Mouse (Mus musculus) kidney, postnatal 14 days (tissue): ENCODE results near the gene Cux1.
A peak's percentile ranks its signal among the peaks of the same experiment; 100 is the strongest.

ENCODE experiments used
- DNase-seq: peaks from one replicate; pipeline ENCODE4 v3.0.0; 2022; ENCODE audit warnings: mixed read lengths

Cux1 gene

DNA sequence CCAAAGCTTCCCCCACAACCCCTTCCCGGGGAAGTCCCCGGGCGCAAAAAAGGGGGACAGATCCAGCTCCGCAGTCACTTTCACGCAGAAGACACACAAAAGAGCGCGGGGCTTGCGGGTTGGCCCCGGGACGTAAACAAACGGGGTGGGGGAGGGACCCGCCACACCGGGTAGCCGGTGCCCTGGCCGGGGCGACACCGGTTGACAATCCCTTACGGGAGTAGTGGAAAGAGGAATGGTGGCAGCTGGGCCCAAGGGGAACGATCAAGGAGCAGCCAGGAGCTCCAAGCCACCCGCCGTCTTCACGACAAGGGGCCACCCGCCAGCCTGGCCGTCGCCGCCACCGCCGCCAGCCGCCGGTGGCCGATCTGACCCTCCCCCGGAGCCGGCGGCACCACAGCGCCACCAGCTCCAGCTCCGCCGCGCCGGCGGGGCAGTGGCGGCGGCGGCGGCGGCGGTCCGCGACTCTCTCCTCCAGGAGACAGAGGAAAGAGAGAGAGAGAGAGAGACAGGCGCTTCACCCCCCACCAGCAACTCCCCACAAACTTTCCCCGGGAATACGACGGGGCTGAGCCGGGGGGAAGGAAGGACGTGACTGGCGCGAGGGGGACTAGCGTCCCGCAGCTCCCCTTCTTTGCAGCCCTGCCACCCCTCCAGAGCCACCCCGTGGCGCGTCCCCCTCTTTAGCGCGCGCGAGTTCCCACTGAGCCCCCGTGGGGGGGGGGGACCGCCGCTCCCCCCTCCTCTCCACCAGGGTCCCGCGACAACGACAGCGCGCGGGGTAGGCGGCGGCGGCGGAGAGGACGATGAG lies 1.1 kb downstream of the Cux1 start:
- peak; percentile 82 for DNase-seq

DNA sequence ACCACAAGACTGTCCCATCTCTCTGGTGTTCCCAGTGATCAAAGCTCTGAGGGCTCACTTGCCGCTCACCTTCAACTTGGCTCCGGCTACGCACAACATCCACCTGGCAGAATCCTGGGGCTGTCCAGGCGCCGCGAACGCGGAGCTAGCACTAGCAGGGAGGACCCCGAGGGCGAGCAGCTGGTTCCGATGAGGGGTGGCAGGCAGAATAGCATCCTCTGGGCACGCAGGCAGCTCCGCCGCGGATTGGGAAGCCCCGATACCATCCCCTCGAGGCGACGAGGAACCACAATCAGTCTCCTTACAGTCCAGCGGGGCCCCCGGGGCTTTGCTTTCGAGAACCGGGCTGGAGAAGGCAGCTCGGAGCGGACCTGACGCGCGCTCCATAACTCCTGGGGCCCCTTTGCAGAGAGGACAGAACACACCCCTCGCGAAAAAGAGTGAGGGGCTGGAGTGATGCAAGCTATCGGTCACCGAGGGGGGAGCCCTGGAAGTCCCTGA lies 1.9 kb downstream of the Cux1 start:
- DNase-seq, result peak; percentile 58

DNA sequence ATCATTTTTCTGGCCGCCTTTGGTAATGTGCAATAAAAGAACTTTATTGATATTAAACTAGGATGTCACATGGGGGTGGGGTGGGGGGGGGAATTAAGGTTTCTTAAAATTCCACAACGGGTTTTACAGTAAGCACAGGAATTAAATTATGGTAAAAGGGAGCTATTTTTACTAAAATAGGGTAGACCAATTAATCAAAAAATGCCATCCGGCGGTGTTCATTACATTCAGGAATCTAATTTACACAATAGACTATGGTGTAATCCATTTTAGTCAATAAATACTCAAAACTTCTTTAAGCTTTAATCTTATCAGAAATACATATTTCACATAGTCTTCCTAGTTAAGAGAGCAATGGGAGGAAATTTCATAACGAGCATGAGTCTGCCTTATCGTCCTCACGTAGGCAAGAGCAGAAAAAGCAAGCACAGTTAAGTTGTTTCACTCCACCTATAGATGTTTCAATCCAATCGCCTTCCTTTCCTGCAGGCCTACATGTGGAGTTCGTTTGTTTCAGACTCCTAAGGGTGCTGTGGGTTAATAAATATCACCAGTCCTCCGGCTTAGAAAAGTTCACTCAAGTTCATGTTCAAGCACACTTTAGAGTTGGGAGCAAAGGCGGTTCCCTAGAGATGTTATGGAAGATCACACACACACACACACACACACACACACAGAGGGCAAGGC lies 2.5 kb downstream of the Cux1 start:
- DNase-seq, result no peak

DNA sequence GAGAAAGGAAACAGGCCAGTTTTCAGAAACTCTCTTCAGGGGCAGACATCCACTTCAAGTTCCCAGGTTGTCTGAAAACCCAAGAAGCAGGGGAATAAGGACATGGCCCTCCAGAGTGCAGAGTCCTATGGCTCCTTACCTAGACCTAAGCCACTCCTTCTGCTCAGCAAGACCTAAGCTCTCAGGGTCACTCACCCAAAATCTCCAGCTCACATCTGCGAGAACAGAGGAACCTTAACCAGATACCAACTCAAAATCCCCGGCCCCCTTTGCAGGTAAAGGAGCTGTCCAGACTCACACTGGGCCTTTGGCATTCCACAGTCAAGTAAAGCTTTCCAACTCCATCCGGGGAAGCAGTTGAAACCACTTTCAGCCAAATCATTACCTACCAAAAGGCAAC lies 3.3 kb downstream of the Cux1 start:
- no peak for DNase-seq

DNA sequence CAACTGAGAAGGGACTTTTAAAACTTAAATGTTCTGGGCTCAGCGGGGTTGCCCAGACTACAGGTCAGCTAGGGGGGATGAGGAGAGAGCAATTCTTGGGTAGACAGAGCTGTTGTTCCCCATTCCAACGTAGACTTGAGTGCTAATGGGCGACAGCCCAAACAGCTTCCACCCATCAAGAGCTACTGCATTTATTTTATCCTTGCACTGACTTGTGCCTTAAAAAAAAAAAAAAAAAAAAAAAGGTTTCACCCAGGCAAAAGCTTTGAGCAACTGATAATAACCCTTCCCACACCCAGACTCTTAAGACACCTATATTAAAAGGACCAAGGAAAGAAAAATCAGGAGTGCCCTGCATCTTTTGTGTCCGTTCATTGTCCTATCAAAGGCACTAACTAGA lies 4.2 kb downstream of the Cux1 start:
- DNase-seq, result no peak

DNA sequence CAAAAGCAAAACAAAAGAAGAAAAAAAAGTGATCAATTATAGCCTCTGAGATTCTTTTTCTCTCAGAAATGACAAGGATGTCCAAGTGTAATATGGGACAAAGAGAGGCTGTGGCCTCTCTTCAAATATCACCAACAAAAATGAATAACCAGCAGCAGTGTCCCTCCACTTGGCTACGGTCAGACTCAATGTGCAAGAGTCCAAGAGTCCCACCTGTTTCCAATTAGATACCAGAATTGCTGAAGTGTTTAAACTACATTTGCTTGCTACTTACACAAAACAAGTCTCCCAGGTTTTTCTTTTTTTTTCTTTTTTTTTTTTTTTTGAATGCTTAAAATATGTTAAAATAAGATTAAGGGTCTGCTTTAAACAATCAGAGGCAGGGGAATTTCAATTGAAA lies 5.1 kb downstream of the Cux1 start:
- DNase-seq, result no peak

DNA sequence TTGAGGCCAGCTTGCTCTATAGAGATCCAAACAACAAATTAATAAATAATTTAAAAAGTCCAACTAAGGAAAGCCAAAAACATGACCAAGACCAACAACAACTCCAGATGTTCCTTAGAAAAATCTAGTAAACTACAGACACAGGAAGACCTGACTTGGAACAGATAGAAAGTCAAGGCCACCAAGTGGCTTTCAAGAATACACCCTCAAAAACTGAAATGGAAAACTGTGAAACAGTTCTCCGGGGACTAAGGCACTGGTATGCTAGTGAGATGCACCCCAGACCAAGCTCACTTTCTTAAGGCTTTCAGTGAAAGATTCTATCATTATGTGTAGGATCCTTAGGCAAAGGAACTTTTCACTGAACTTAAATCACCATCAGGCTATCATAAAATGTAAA lies 5.6 kb downstream of the Cux1 start:
- DNase-seq, result no peak

DNA sequence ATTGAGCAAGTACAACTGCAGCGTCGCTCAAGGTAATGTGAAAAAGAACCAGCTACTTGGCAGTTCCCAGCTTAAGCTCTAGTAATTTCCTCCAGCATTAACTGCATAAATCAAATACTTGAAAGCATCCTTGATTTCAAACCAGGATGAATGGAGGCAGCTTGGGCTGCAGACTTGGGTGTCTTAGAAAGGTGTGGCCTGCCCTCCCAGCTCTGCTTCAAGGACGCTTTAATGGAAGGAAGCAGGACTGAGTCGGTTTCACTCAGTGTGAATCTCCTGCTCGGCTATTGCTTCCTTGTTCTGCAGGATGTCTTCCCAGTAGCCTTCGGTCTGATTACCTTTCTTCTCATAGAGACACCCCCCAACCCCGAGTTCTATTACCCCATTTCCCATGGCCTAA lies 6.6 kb downstream of the Cux1 start:
- no peak for DNase-seq

DNA sequence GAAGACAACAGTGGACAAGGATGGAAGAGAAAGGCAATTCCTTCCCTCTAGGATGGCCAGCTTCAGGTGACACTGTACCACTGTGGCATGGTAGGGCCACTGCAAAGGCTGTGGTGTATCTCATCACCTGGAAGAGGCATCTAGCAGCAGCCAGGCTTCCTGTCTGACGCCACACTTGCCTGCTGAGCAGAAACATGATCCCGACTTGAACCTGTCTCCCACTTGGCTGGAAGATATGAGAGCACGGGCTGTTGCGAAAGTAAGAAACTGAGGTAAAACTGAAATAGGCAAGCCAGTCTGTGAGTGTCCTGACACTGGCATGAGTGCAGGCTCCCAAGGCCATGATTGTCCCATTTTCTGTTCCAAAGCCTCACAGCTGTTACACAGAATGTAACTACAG lies 9.8 kb downstream of the Cux1 start:
- DNase-seq, result no peak

DNA sequence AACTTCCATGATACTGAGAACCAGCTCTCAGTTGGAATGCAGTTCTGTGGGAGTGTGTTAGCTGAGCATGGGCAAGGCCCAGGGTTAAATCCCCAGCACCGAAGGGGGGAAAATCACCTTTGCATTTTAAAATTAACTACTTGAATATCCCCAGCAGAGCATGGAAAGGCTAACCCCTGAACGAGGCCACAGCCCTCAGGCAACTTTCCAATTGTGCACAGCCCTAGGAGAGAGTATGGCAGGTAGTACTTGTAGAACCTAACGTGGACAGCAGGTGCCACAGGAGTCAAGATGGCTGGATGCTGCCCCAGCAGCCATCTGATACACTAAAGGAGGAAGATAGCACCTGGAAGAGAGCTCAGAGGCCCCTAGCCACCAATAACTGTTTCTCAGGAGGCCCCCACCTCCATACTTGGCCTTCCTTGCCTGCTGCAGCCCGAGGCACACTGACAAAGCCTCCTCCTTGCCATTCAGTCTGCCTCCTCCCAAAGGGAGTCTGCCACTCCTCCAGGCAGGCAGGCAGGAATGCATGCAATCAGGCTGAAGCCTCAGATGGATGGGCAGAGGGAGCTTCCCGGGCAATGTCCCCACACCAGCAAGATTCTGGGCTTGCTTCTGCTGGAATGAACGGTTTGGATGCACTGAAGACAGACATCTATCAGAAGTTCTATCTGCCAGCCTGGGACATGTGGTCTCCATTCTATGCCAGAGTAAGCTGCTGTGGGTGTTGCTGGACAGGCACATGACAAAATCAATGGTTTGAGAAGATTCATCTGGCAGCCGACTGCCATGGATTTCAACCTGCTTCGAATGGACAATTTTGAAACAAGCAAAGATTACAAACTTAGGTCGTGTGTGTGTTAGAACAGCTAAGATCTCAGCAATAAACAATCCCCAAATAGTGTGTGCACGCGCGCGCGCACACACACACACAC lies 10.7 kb downstream of the Cux1 start:
- no peak for DNase-seq

DNA sequence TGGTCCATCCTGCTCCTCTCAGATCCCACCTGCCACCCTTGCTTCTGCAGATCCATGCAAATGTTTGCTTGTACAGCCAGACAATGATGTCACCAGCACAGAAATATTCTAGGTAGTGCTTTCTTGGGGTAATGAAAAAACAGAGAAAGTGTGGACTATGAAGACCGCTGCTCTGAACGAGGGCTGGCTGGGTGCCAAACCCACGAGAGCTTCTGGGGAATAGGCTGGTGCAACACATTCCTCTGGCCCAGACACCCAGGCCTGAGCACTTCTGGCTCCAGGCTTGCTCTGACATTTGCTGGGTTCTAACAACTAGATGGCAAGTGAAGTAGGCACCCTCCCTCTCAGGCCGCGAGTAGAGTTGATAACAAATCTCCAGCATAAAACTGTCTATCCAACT lies 11.6 kb downstream of the Cux1 start:
- peak; percentile 87 for DNase-seq

DNA sequence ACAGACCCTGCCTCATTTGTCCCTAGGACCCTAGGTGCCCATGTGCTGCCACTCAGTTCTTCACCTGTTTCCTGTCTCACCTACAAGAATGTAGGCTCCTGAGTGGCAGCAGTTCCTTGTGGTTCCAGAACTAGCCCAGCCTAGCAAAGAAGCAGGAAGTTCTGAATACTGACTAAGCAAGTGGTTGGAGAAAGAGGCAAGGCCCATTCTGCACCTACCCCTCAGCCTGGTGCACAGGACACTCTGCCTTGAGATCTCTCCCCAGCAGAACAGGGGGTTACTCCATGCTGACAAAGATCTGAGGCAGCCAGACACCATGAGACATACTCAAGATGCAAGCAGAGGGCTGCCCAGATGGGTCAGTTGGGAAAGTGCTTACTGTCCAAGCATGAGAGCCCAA lies 14.5 kb downstream of the Cux1 start:
- no peak for DNase-seq

DNA sequence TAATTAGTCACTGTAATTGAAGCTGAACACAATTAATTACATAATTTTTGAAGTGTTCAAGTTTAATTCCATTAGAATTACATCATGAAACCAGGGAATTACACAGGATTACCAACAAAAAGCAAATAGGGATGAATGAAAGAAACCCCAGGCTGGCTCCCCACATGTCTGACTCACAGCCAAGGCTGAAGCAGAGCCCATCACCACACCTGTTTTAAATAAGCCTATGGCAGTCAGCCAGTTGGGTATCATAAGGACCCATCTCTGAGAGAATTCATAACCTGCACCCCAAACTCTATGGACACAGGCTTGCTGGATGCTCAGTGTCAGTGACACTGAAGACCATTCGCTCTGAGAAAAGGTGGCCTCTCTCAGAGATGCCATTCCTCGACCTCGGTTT lies 15.2 kb downstream of the Cux1 start:
- no peak for DNase-seq

DNA sequence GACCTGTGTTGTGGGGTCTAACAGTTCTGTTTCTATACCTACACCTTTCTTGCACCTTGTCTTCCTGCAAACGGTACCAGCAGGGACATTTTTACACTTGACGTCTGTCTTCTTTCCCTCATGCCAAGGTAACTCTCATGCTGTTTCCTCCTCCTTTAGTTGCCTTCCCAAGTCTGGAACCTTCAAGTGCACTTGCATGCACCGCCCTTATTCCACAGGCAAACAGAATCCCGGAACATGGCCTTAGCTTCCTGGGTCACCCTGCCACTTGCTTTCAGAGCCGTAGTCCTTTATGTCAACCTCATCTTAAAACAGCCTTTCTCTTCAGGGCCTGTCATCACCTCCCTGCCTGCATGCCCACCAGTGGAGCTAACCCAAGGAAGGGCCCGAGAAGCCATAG lies 15.7 kb downstream of the Cux1 start:
- DNase-seq, result no peak

DNA sequence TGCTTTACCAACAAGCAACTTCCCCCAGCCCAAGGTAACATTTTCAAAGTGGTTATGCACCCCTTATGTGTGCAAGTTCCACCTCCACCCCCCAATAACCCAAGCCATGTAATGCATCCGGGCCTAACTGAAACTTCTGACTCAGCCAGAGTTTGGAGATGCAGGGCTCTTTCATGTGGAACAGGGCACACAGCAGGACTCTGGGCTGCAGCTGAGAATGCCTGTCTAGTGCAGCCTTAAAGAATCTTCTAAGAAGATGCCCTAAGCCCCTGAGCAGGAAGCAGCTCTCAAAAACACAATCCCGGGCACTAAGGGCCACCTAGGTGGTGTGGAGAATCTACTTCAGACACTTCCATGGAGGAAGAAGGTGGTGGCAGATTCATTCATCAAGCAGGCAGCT lies 16.6 kb downstream of the Cux1 start:
- no peak for DNase-seq

DNA sequence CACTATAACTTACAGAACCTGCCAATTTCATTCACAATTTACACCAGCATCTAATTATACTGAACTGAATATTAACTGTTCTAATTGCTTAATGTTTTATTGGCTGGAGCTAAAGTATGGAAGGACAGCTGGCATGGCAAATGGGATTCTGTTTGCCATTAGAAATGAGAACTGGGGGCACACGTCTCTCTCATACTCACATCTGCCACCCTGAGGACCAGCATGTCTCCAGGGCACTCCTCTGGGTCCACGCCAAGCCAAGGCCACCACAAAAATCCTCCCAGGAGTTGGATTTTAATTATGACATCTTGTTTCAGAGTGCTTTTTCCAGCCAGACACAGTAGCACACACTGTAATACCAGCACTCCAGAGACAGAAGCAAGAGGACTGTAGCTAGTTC lies 18.5 kb downstream of the Cux1 start:
- no peak for DNase-seq

DNA sequence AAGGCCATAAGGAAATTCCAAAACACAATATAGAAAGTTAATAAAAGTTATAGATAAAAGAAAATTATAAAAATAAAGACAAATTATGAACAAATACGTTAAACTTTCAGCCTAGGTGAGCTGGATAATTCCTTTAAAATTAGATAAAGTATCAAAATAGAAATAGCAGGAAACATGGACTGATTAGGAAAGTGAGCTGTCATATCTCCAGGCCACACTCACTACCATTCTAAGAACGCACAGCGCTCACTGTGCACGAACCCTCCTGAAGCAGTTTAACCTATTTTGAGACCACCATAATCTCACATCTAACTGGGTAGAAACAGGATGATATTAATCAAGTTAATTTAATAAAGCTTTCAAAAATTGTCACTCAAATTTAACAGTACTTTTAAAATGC lies 22.2 kb downstream of the Cux1 start:
- DNase-seq, result no peak

DNA sequence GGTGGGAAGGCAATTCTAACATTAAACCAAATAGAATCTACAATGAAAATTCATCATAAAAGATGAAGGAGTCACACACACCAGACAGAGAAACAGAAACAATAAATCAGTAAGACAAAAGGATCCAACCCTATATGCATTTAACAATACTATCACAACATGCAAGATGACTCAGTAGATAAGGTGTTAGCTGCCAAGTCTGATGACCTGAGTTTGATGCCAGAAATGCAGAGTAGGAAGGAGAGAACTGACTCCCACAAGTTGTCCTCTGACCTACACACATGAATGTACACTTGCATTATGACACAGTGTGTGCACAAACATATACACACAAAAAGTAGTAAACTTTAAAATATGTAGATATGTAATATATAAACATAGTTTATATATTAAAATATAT lies 24.1 kb downstream of the Cux1 start:
- DNase-seq, result no peak

DNA sequence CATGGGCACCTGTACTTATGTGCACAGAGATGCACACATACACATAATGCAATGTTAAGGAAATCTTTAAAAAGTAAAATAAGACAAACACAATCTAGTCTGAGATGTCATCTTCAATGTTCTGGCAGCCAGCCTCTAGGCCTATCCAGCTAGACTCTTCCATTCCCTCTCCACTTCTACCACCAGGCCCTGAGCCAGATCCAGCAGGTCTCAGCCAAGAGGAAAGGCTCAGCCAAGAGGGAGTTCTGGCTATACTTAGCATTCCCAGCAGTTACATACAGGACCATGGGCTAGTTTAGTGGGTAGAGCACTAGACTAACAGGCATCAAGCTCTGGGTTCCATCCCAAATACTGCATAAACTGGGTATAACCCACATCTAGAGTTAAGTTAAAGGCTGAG lies 26.3 kb downstream of the Cux1 start:
- no peak for DNase-seq

DNA sequence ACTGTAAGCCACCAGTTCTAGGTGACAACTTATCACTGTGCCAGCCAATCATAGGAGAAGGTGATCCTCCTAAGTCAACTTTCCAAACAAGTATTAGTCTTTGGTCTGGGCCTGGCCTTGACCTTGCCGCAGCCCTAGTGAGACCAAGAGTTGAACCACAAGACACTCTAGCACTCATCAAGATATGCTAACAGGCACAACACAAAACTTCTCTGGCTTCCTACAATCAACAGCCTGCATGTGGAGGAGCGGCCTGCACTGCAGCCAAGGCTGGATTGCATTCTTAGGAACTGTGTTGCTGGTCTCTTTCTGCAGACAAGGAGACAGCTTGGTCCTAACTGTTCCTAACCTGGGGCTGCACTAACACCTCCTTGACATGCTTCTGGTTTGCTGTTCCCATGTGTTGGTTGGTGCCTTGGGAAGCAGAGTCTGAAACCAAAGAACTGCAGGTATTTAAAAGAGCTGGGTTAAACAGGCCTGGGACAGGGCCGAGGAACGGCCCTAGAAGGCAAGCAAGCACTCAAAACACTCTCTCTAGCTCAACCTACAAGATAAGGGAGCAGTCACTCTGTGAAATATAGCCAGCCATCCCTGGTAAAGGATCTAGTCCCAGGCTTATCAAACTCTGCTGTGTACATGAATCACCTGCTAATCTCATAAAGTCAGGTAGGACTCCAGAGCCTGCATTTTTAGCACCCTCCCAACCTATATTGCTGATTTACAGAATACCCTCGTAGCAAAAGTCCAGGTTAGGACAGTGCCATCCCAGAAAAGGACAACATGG lies 27.0 kb downstream of the Cux1 start:
- DNase-seq, result no peak

DNA sequence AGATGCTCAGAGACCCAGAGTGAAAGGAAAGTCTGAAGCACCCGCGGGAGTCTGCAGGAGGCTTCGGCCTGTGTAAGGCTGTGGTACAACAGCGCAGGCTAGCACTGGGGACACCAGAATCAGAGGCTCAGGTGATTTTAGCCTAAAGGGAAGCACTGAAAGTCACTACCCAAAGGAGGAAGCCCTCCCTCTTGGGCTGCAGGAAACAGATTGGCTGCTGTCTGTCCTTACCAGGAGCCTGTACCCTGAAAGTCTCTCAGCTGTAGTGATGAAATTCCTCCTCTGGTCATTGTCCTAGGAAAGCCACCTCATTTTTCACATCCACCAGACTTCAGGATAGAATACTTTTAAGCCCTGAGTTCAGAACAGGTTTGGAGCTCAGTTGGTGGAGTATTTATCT lies 30.5 kb downstream of the Cux1 start:
- DNase-seq, result no peak

DNA sequence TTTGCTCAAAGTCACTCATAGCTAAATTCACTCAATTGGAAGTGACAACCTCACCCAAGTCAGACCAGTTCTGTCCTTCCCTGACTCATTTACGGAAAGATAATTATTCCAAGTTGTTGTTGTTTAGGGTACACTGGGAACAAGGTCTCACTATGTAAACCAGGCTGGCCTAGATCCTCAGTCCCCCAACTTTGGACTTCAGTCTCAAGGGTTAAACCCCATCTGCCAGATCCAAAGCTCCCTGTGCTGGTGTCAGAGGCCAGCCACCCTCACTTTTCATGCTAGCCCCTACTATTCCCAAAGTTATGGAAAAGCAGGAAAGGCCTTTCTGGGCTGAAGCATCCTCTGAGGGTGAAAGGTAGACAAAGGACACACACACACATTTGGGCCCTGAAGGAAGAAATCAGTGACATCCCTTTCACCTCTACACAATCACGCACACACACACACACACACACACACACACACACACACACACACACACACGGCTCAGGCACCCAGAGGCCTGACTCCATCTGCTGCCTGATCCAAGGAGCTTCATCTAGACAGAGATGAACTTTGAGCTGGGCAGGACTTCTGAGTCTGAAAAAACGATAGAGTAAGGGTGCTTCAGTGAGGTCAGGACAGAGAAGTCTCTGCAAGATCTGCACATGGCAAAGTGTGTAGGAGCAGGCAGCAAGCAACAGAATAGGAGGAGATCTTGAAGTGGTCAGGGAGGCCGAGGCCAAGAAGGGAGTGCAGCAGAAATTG lies 31.1 kb downstream of the Cux1 start:
- DNase-seq, result peak; percentile 58
